Mouse (Mus musculus): Measurements from ENCODE around the gene Tubgcp6.

GRCm38 (mm10) chr15:89062518-89062910 lies 60.4 kb downstream of the Tubgcp6 start:
- TF ChIP-seq CTCF (IDR thresholded peaks at IDR 0.05; ENCODE audit: low read depth) = no peak
- TF ChIP-seq EP300 (IDR thresholded peaks at IDR 0.05; ENCODE audit: low read depth) = no peak
